Mouse (Mus musculus): Measurements from ENCODE around the gene Timm22. TPM values are rescaled to one million over a fixed set of nuclear protein-coding genes. Genes with fewer than 3 reads are reported as not detected.

Timm22 gene
- polyA plus RNA-seq, 1 experiment: 7.5 TPM

- no peak overlapping the region for H3K27ac ChIP-seq (ENCODE audit: insufficient read depth, low read length)
- H3K4me1 ChIP-seq (ENCODE audit: control insufficient read depth, insufficient read depth, insufficient read length): no peaks in the 10 kb centered on the region
- H3K36me3 ChIP-seq (ENCODE audit: control insufficient read depth, insufficient read depth, low read length): peaks cover under 1% of the 10 kb centered on the region; the same call in 1 of the 2 replicates
- no peak overlapping the region for H3K4me3 ChIP-seq (ENCODE audit: extremely low read depth, insufficient read depth, insufficient read length)
- H3K27me3 ChIP-seq (ENCODE audit: control insufficient read depth, insufficient read depth, low read length): no peaks in the 10 kb centered on the region
- no peak for TF ChIP-seq CTCF (IDR thresholded peaks at IDR 0.05; ENCODE audit: extremely low read depth, insufficient read depth, insufficient read length, insufficient replicate concordance)
- WGBS: 76% methylated on average over 3 of the region's 3 CpGs
- no peak for DNase-seq (ENCODE audit: low read depth in 1 of 2, low spot score in 2 of 2)
Observed at GRCm38 (mm10) chr11:76427781-76428180, 21.0 kb downstream of the Timm22 start.

- Histone ChIP-seq H3K4me3 (ENCODE audit: extremely low read depth, insufficient read depth, insufficient read length) (no peak overlapping the region), H3K4me1 (ENCODE audit: control insufficient read depth, insufficient read depth, insufficient read length) (no peaks in the 10 kb centered on the region), H3K27me3 (ENCODE audit: control insufficient read depth, insufficient read depth, low read length) (no peaks in the 10 kb centered on the region), H3K36me3 (ENCODE audit: control insufficient read depth, insufficient read depth, low read length) (no peaks in the 10 kb centered on the region), H3K27ac (ENCODE audit: insufficient read depth, low read length) (no peak overlapping the region)
- DNase-seq (ENCODE audit: low read depth in 1 of 2, low spot score in 2 of 2): no peak
- TF ChIP-seq POLR2A (IDR thresholded peaks at IDR 0.05; ENCODE audit: low read depth, low read length) (no peak), CTCF (IDR thresholded peaks at IDR 0.05; ENCODE audit: extremely low read depth, insufficient read depth, insufficient read length, insufficient replicate concordance) (no peak)
- 62% methylated on average over 4 of the region's 4 CpGs for WGBS
Observed at GRCm38 (mm10) chr11:76429046-76429445, 22.3 kb downstream of the Timm22 start.

DNA sequence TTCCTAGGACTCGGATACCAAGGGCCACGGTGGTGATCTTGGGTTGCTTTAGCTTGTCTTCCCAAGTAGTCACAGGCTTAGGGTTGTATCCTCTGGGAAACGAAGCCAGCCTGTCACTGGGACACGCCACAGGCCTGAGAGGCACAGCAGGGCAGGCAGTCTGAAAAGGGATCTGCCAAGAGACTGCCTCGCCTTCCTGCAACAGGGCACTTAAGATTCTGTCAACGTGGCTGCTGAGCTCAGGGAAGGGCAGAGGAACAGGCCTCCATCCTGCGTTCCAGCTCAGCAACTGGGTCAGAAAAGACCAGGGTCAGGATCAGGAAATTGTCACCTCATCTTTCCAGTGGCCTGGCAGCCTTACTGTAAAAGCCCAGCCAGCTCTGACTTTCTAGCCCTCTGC, 22.8 kb downstream of the Timm22 start:
- no peak overlapping the region for H3K27ac ChIP-seq (ENCODE audit: insufficient read depth, low read length)
- H3K4me3 ChIP-seq (ENCODE audit: extremely low read depth, insufficient read depth, insufficient read length): no peak overlapping the region
- no peaks in the 10 kb centered on the region for H3K36me3 ChIP-seq (ENCODE audit: control insufficient read depth, insufficient read depth, low read length)
- no peak for TF ChIP-seq CTCF (IDR thresholded peaks at IDR 0.05; ENCODE audit: extremely low read depth, insufficient read depth, insufficient read length, insufficient replicate concordance)
- no peak for TF ChIP-seq POLR2A (IDR thresholded peaks at IDR 0.05; ENCODE audit: low read depth, low read length)
- H3K4me1 ChIP-seq (ENCODE audit: control insufficient read depth, insufficient read depth, insufficient read length): no peaks in the 10 kb centered on the region
- H3K27me3 ChIP-seq (ENCODE audit: control insufficient read depth, insufficient read depth, low read length): no peaks in the 10 kb centered on the region
- 82% methylated on average over 7 of the region's 7 CpGs for WGBS
- DNase-seq (ENCODE audit: low read depth in 1 of 2, low spot score in 2 of 2): no peak

DNA sequence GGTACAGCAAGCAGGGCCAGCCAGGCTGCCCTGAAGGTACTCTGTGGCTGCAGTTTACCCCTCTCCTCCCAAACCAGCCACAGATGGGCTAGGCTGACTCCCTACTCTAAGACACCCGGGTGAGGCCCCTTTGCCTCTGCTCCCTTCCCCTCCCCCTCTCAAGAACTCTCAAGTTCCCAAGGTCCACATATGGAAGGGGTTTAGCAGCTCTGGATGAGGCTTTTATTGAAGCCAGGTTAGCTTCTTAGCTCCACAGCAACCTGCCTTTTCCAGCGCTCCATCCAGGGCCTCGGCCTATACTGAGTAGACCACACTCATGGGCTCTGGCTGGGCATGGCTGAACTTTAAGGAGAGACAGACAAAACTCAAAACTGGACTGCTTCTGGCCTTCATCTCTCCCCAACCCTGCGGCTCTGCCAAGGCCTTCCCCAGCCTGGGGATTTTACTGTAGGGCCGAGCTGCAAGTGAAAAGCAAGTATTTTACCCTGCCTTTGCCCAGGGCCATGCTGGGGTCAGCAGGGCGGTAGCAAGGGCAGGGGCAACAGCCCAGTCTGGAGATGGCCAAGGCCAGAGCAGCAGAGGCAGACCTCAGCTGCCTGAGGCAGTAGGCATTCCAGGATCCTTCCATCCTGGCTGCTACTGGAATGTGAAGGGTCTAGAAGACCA, 23.3 kb downstream of the Timm22 start:
- DNase-seq (ENCODE audit: low read depth in 1 of 2, low spot score in 2 of 2): no peak
- Histone ChIP-seq H3K4me1 (ENCODE audit: control insufficient read depth, insufficient read depth, insufficient read length) (no peaks in the 10 kb centered on the region), H3K4me3 (ENCODE audit: extremely low read depth, insufficient read depth, insufficient read length) (no peak overlapping the region), H3K27me3 (ENCODE audit: control insufficient read depth, insufficient read depth, low read length) (no peaks in the 10 kb centered on the region), H3K36me3 (ENCODE audit: control insufficient read depth, insufficient read depth, low read length) (no peaks in the 10 kb centered on the region), H3K27ac (ENCODE audit: insufficient read depth, low read length) (no peak overlapping the region)
- no peak for TF ChIP-seq CTCF (IDR thresholded peaks at IDR 0.05; ENCODE audit: extremely low read depth, insufficient read depth, insufficient read length, insufficient replicate concordance)
- TF ChIP-seq POLR2A (IDR thresholded peaks at IDR 0.05; ENCODE audit: low read depth, low read length): no peak
- 80% methylated on average over 6 of the region's 6 CpGs for WGBS

DNA sequence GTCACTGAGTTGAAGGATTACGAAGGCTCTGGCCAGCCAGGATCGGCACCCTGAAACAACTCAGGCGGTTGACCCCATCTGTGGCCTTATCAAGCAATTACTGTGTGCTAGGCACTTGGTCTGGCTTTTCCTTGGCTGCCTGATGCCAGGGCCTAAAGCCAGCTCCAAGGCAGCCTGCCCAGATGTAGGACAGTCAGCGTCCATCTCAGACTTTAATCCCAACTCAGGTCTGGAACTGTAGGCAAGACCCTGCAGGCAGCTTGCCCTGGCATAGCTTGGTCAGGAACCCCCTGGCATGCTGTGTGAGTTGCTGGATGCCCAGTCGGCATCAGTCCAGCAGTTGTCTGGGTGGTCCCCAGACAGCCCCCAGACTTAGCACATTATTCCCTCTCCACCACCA, 29.3 kb downstream of the Timm22 start:
- H3K4me1 ChIP-seq (ENCODE audit: control insufficient read depth, insufficient read depth, insufficient read length): no peaks in the 10 kb centered on the region
- no peak overlapping the region for H3K4me3 ChIP-seq (ENCODE audit: extremely low read depth, insufficient read depth, insufficient read length)
- 95% methylated on average over 5 of the region's 5 CpGs for WGBS
- H3K36me3 ChIP-seq (ENCODE audit: control insufficient read depth, insufficient read depth, low read length): no peaks in the 10 kb centered on the region; the same call in 1 of the 2 replicates
- no peak for DNase-seq (ENCODE audit: low read depth in 1 of 2, low spot score in 2 of 2)
- no peaks in the 10 kb centered on the region for H3K27me3 ChIP-seq (ENCODE audit: control insufficient read depth, insufficient read depth, low read length)
- no peak overlapping the region for H3K27ac ChIP-seq (ENCODE audit: insufficient read depth, low read length)
- no peak for TF ChIP-seq CTCF (IDR thresholded peaks at IDR 0.05; ENCODE audit: extremely low read depth, insufficient read depth, insufficient read length, insufficient replicate concordance)
- TF ChIP-seq POLR2A (IDR thresholded peaks at IDR 0.05; ENCODE audit: low read depth, low read length): no peak

DNA sequence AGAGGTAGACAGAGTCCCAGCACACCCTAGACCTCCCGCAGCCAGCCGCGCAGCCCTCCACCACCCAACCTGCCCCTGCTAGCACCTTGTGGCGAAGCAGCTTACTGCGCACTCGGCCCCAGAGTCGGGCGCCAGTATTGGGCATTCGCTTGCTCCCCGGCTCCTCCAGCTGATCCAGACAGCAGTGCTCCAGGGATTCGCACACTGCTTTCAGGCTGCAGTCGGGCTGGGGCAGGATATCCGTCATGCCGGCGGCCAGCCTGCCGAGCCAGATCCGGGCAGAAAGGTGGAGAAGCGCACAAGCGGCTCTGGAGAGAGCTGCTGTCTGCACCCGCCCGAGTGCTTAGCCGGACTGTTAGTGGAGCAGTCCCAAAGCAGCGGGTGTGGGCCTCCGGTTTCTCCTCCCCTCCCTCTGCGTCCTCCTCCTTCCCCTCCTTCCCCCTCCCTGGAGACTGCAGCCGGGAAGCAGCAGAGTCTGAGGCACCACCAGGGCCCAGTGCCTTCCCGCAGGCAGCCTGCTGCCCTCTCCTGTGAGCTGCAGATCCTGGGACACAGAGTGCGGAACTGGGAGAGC, 30.2 kb downstream of the Timm22 start:
- no peak overlapping the region; the same call in 1 of the 2 replicates for H3K4me3 ChIP-seq (ENCODE audit: extremely low read depth, insufficient read depth, insufficient read length)
- WGBS: 79% methylated on average over 28 of the region's 28 CpGs
- no peak overlapping the region for H3K27ac ChIP-seq (ENCODE audit: insufficient read depth, low read length)
- no peaks in the 10 kb centered on the region for H3K4me1 ChIP-seq (ENCODE audit: control insufficient read depth, insufficient read depth, insufficient read length)
- no peaks in the 10 kb centered on the region; the same call in 1 of the 2 replicates for H3K36me3 ChIP-seq (ENCODE audit: control insufficient read depth, insufficient read depth, low read length)
- no peak for TF ChIP-seq POLR2A (IDR thresholded peaks at IDR 0.05; ENCODE audit: low read depth, low read length)
- TF ChIP-seq CTCF (IDR thresholded peaks at IDR 0.05; ENCODE audit: extremely low read depth, insufficient read depth, insufficient read length, insufficient replicate concordance): no peak
- no peak for DNase-seq (ENCODE audit: low read depth in 1 of 2, low spot score in 2 of 2)
- H3K27me3 ChIP-seq (ENCODE audit: control insufficient read depth, insufficient read depth, low read length): no peaks in the 10 kb centered on the region

DNA sequence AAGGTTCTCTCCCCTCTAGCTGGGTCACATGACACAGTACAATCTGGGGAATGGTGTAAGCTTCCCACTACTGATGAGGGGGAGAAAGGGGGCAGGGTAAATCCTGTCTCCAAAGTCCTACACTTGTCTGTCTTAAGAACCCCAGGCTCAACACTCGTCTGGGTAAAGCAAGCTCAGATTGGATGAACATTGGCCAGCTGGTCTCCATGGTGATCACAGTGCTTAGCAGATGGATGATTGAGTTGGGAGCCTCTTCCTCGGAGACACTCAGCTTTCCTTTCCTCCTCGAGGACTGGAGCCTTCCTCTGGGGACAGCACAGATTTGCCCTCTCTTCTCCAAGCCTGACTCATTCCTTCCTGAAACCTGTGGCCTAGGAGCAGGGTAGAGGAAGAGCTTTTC, 32.9 kb downstream of the Timm22 start:
- TF ChIP-seq CTCF (IDR thresholded peaks at IDR 0.05; ENCODE audit: extremely low read depth, insufficient read depth, insufficient read length, insufficient replicate concordance) (no peak), POLR2A (IDR thresholded peaks at IDR 0.05; ENCODE audit: low read depth, low read length) (no peak)
- no peaks in the 10 kb centered on the region for H3K4me1 ChIP-seq (ENCODE audit: control insufficient read depth, insufficient read depth, insufficient read length)
- H3K27me3 ChIP-seq (ENCODE audit: control insufficient read depth, insufficient read depth, low read length): no peaks in the 10 kb centered on the region
- WGBS: 76% methylated on average over 3 of the region's 3 CpGs
- no peak overlapping the region for H3K4me3 ChIP-seq (ENCODE audit: extremely low read depth, insufficient read depth, insufficient read length)
- H3K36me3 ChIP-seq (ENCODE audit: control insufficient read depth, insufficient read depth, low read length): no peaks in the 10 kb centered on the region; the same call in none of the 2 replicates
- no peak overlapping the region for H3K27ac ChIP-seq (ENCODE audit: insufficient read depth, low read length)
- no peak for DNase-seq (ENCODE audit: low read depth in 1 of 2, low spot score in 2 of 2)
